Mouse (Mus musculus) NIH3T3 (cell line): ENCODE measurements around the gene Ackr2.

Experiments used
- DNase-seq: peaks from one replicate; pipeline ENCODE4 v3.0.0-alpha.2; 2012; ENCODE audit warnings: low read depth

Ackr2 gene

DNA sequence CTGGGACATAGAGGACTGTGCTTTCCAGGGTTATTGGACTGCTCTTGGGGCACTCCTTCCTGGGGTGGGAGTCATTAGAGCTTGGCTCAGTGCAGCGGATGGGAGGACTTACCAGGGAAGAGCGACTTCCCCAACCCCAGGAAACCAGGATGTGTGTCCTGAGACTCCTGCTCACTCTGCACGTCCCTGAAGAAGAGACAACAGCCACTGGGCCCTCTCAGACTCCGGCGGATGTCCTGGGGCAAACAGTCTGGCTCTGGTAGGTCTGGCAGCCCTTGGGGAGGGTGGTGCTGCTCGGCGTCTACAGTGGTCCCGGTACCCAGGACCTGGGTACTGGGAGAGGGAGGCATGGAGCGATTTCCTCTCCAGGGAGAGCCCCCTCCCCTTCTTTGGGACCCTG, at the start of gene Ackr2:
Ackr2 (plus strand) TSS at position 111 of the 400 bp plus-strand sequence.
- DNase-seq, result no peak

DNA sequence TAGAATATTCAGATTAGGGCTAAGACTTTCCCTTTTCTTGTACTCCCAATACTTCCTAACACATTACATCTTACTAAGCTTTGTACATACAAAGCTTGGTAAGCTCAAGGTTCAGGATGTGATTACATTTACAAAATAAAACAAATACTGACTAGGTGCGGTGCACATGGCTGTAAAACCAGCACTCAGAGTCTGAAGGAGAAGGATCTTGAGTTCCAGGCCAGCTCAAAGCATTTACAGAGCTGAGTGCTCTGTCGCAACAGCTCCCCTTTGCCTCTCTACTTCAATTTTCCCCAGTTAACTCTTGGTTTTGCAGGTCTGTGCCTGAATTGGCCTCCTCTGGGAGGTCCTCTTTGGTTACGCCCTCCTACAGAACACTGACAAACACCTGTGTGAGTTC, 43.9 kb upstream of the Ackr2 start:
- DNase-seq, result no peak

DNA sequence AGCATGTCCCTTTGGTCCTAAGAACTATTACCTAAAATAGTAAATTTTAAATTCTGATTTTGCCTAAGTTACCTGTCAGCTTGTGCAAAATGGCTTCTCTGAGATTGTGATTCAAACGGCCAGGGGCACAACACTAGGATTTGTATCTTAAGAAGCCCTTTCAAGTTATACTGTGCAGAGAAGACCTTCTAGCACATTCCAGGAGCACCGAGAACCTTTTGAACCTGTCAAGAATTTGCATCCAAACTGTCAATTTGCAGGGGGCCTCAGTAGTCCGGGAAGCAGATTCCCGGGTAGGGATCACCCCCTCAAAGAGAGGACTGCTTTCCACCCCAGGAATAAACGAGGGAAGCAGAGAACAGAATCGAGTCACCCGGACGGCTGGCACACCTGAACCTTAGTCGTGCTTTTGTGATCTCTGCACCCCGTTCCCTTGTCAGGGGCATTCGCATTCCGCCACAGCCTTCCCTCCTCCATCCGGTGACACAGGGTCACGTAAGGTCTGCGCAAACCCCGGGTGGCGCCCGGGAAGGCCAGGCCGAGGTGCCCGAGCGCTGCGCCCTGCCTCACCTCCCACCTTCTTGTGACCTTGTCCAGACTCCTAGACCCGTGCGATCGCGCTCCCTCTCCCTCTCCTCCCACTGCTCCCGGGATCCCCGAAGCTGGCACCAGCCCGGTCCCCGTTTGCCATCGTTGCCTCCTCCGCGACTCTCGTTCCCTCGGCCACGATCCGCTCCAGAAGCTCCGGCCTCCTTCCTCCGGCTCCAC, 41.3 kb upstream of the Ackr2 start:
- no peak for DNase-seq

DNA sequence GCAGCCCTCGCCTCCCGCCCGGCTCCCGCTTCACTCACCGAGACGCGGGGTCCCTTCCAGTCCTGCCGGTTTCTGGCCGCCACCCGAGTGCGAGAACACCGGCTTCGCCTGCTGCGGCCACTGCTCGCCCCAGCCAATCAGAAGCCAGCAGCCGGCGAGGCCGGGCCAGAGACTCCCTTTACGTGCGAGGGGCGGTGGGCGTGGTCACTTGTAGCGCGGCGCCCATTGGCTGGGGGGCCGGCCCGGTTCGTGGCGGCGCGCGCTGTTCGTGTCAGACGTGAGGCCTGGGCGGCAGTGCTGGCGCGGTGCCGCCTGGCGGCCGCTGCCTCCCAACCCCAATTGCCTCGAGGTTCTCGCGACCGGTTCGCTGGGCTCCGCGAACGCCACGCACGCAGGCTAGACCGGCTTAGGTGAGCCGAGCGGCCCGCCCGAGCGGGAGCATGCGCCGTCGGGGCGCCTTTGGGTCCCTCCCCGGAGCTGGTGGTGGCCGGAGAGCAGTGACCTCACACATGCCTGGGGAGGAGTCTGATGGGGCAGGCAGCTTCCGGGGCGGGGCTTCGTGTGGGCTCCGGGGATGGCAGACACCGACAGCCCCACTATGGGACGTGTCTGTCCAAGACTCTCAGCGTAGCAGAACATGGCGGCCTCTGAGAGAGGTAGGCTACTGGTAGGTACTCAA, 40.5 kb upstream of the Ackr2 start:
- peak; percentile 97 for DNase-seq

DNA sequence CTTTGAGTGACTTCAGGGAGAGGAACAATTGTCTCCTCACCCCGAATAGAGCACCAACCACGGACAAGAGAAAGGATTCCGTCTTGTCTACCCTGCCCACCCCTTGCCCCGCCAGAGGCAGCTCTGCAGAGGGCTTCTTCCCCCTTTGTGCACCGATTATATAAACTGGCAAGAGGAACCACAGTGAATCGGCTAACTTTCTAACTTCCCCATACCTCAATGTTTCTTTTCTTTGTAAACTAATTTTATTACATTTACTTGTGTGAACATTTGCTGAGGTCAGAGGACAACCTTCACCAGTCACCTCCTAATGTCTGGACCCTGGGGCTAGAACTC, 40.0 kb upstream of the Ackr2 start, which contains the start of gene Higd1a:
Higd1a (minus strand) TSS at position 210 of the 336 bp plus-strand sequence.
- DNase-seq, result no peak

DNA sequence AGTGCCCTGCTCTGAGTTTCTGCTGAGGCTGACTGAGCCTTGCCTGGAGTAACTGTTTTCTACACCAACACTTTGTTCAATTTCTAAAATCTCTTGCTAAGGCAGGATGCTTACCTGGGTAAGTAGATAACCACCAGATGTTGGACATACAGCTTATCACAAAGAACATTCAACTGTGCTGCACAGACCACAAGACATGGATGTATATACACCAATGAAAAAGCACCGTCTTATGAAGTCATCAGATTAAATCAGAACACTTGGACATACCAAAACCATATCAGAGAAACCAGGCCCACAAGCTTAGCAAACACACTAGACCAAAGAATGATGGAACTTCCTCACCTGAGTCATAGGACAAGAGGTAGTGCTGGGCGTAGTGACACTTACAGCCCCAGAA, 38.8 kb upstream of the Ackr2 start:
- DNase-seq, result no peak

DNA sequence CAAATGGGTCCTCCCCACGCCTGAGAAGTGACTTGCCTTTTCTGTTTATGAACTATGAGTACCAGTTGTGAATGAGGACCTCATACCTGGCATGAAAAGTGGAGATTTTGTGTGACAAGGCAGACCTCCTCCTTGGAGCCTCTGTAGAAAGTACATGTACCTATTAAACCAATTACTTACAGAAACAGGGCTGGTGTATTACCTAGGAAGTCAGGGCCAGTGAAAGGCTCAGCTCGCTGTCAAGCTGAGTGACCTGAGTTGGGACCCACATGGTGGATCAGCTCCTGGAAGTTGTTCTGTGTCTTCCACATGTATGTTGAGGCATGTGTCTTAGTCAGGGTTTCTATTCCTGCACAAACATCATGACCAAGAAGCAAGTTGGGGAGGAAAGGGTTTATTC, 37.2 kb upstream of the Ackr2 start:
- no peak for DNase-seq

DNA sequence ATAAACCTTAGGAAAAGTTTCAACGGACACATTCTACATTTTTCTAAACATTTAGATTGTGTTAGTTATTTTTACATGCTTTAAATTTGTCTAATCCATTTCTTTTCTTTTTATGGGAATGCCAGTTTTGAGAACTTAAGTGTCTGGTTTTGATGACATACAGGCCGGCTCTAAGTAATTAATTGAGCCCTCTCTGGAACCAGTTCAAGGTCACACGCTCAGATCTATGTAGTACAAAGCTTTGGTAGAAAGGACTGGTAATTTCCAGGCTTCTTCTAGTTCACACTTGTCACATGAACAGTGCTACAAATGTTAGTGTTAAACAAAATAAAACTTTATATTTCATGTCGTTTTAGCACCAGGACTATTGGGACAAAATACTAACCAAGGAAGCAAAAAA, 33.3 kb upstream of the Ackr2 start:
- DNase-seq, result no peak

DNA sequence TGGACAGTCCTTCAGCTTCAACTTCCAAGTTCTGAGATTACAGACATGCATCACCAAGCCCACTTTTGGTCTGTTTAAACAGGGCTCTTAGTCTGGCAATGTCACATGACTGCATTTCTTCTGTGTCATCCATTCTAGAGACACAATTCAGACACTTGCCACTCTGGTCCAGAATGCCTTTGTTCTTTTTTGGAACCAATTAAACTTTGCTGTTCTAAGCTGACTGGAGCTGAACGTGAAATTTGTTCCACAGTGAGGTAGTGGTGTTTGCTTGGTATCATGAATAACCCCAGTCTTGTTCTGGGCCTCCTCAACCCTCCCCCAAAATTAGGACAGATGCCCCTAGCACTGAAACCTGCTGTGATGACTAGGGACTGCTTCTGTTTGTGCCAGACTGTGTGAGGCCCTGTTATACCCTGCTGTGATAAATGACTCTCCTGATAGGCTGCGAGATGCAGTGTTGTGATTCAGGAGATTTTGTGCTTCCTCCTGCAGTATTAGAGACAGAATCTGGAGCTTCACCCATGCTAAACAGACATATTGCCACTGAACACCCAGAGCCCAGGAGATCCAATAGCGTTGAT, 32.6 kb upstream of the Ackr2 start:
- no peak for DNase-seq

DNA sequence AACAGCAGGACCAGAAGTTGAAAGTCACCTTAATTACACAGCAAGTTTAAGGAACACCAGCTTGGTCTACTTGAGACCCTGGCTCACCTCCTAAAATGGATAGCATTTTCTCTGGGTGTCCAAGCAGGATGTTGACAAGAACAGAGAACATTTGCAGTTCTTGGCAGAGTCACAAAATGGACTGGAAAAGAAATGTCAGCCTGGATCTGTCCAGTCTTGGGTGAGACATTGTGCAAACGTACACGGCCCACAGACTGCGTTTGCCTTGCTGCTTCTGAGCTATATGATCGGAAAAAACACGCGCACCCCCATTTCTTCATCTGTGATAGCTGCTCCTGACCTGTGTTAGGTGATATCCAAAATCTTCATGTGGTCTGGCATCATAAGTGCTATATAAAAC, 30.5 kb upstream of the Ackr2 start:
- DNase-seq, result peak; percentile 25

DNA sequence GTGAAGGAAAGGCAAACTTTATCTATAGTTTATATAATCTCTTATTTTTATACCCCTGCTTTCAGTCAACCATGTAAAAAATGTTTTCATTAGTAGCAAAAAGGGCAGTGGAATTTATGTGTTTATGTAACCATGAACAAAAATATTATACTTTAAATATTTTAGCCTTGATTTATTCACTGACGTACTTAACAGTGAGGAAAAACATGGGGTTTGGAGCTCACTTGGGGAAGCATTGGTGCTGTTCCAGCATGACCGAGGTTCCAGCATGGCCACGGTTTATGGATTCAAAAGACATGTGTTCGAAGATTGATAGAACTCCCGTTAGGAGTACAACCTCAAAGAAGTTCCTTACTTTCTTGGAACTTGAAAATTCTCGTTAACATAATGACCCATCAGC, 29.9 kb upstream of the Ackr2 start:
- DNase-seq, result no peak

DNA sequence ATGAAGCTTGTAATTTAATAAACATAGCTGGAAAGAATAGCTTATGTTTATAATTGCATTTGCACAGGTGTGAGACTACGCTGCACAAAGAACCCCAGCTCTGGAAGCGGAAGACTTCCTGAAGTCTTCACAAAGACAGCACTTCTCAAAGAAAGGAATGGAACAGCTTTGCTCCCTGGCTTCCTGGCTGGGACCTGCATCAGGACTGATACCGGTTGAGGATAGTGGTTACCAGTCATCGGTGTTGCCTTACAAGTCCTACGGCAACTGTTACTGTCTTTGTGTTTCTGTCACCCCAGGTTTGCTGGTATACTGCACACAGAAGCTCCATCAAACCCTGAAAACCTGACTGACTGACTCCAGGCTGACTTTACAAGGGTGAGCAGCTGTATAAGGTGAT, 28.7 kb upstream of the Ackr2 start:
- no peak for DNase-seq

DNA sequence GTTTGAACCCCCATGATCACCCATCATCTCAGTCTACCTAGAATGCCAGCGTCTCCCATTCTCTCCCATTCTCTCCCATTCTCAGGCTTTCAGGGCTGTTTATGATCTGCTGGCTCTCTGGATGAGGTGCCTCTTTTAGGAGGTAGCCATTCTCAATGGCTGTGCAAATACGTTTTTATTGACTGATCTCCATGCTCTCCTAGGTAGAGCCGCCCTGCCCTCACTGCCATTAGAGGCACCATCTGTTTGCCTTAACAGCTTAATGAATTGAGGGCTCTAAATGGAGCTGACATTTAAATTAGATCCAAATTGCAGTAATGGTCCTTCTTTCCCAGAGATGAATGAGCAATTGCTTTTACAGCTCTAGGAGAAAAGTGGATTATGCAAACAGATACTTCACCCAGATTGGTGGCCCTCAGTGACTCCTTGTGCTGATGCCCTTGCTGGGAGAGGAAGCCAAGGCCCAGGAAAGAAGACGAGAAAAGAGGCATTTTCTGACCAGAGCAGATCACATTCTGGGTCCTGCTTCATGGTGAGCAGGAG, 28.1 kb upstream of the Ackr2 start:
- DNase-seq, result no peak

DNA sequence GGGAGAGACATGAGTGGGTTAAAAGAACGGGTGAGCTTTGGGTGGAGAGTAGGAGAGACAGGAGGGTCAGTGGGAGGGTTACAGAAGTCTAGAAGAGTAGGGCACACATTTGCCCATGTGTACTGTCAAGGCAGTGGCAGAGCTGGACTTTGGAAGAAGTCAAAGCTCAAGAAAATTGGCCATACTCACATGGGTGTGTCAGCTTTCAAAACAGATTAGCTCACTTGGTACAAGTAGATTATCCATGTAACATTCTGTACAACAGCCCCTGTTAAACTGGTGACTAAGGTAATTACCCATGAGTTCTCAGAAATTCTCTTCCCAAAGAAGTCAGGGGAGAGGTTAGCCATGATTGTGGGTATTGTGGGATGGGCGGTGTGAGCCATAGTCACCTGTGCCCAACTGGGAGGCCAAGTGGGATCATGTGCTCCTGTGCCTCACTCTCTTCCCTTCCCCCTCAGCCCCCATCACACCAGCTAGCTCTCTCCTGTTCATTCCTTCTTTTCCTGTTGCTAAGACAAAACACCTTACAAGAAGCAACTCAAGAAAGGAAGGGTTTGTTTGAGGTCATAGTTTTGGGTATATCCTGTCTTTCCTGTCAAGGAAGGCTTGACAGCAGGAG, 26.0 kb upstream of the Ackr2 start:
- no peak for DNase-seq

DNA sequence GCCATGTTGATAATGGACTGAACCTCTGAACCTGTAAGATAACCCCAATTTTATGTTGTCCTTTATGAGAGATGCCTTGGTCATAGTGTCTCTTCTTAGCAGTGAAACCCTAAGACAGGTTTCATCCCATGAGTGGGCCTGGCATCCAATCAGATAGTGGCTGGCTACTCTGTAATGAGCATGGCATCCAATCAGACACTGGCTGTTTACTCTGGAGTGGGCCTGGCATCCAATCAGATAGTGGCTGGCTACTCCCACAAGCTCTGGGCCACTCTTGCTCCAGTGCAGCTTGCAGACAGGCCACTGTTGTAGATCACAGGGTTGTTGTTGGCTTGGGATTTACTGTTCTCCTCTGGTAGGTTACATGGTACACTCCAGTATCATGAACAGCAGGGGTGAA, 24.6 kb upstream of the Ackr2 start:
- DNase-seq, result no peak

DNA sequence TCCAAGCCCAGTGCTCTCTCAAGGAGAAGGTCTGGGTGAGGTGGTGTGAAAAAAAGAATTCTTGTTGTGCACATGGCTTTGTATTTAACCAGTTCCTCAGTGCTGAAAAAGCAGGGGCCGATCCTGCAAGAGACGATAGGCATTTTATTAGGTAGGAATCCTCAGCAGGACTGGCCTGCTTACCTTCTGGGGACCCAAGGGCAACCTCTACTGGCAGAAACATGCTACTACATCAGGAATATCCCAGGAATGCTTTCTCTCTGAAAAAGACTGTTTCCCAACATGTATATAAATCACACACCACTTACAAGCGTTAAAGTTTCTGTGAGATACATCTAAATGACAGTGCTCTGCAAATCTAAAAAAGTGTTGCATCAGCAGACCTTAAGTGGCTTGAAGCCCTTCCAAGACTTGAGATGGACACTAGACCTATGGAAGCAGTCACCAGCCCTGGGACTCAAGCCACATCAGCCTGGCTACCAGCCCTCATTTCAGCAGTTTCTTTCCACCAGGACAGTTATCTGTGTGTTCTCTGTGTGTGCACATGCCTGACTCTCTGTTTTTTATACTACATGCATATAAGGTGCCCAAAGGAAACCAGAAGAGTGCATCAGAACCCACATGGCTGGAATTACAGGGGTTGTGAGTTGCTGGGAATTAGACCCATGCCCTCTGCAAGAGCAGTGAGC, 21.0 kb upstream of the Ackr2 start:
- peak; percentile 86 for DNase-seq

DNA sequence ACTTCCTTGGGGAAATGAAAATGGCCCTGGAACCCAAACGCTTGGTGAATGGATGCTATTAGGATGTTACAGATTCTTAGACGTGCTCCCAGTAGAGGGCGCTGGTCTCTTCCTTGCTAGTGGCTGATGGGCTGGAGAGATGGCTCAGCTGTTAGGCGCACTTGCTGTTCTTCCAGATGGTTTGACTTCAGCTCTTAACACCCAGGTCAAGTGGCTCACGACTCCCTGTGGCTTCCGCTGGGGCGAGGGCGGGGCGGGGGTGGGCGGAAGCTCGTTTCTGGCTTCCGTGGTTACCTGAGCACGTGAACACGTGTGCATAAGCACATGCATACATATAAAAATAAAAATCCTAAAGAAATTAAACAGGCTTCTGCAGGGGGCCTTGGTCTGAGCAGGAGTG, 17.3 kb upstream of the Ackr2 start:
- DNase-seq, result peak; percentile 45

DNA sequence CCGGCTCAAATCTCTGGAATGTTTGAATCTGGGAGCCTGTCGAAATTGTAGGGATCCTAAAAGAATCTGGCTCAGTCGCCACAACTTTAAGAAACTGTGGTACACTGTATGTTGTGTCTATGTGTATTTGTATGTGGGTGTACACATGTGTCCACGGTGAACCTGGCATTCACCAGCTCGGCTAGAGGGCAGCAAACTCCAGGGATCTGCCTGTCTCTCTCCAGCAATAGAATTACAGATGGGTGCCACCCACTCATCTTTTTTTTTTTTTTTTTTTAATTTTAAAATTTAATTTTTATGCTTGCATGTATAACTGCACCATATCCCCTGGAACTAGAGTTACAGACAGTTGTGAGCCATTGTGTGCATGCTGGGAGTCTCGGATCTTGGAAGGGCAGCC, 16.9 kb upstream of the Ackr2 start:
- DNase-seq, result no peak

DNA sequence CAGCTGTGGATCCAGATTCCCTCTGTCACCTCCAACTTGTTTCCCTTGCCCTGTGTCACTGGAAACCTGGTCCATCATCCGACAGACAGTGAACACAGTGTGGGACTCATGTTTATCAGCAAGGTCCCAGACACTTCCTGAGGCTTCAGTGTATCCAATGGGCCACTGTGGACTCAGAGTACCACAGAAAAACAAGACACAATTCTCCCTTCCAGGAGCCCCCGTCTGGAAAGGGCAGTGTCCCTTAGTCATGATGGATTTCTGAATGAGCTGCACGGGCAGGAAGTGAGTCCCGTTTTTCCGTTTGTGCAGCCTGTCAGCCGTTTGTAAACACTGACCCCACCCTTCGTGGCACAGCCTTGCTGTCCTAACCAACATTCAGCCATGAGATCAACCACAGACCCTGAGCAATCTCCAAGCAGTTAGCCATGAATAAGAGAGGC, 16.1 kb upstream of the Ackr2 start:
- no peak for DNase-seq

DNA sequence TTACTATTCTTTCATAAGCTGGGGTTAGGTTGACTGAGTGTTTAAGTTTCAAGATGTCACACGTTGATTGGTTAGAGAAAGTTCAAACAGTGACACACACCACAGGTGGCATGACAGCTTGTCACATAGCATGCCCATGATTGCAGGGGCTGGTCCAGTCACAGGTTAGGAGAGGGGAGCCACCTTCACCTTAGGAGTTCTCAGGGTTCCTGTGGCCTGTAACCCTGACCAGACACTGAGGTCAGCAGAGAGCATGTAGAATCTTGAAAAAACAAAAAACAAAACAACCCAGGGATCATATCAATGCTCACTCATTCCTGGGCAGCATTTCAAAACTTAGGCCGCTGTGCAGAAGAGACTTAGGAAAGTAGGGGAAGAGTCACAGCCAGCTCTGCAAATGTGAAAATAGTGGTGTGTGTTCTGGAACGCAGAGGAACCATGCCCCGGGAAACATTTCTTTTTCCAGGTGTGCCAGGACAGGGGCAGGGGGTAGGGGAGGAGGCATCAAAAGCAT, 8.2 kb upstream of the Ackr2 start:
- peak; percentile 48 for DNase-seq

DNA sequence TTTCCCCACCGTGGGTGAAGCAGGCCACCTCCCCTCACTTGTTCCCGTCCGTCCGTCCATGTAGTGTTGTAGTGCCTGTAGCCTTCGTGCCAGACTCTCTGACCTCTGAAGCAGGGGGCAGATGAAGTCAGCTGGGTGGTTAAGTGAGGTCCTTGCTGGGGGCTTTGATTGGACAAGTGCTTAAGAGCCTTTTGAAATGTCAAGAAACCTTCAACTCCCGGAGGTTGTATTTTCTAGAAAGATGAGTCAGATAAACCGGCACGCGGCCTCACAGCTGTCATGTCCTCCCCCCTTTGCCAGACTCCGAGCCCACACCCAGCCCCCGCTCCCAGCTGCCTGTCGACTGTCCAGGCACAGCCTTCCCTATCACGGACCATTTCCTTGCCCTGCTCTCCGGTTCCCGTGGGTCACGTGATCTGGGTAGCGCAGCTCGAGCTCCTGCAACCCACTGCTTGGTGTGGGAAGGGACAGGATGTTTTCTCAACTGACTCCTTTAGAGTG, 7.7 kb upstream of the Ackr2 start:
- peak; percentile 67 for DNase-seq

DNA sequence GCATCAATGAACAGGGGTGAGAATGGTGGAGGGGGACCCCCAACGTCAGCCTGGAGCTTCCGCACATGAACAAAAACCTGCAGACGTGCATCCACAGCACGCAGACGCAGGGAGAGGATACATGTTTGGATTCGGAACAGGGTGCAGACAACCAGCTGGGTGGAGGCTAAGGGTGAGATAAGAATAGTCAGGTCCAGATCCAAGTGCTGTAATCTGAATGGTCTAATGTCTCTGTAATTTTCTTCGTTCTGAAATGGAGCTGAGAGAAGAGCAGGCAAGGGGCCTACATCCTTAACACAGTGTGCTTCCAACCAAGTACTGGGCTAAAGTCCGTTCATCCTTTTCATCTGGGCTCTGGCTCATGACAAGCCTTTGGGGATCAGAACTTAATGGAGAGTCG, 6.9 kb upstream of the Ackr2 start:
- DNase-seq, result no peak
